Mouse (Mus musculus): ENCODE results near the gene Hdgf.
"Not testable (repeated sequence)": the region's sequence is repeated elsewhere in the genome, so short reads cannot be mapped to it uniquely, and the experiment has no call there.

The Hdgf gene

GRCm38 (mm10) chr3:87905880-87906485 is at the start of gene Hdgf:
Hdgf (plus strand) TSS chr3:87906321.
- in situ Hi-C loops (cut with MboI, MseI) = no loop called here

- in situ Hi-C loops (cut with MboI, MseI) = loop anchor here (5.0 kb wide), 2 partner anchors 40 to 85 kb away; no protein-coding TSS in a partner anchor
These were observed 48.5 kb upstream of the Hdgf start for GRCm38 (mm10) chr3:87857666-87858065.

GRCm38 (mm10) chr3:87859813-87860212 is 46.3 kb upstream of the Hdgf start:
- in situ Hi-C loops (cut with MboI, MseI) = loop anchor here (5.0 kb wide), 2 partner anchors 43 to 88 kb away; no protein-coding TSS in a partner anchor

- in situ Hi-C loops (cut with MboI, MseI) = not testable (repeated sequence)
These were observed 42.0 kb upstream of the Hdgf start for GRCm38 (mm10) chr3:87864111-87864510.

GRCm38 (mm10) chr3:87877730-87878129 is 28.4 kb upstream of the Hdgf start:
- in situ Hi-C loops (cut with MboI, MseI) = no loop called here

- in situ Hi-C loops (cut with MboI, MseI) = no loop called here
These were observed 21.8 kb upstream of the Hdgf start for GRCm38 (mm10) chr3:87884291-87884690.

GRCm38 (mm10) chr3:87884708-87885251 is 21.3 kb upstream of the Hdgf start:
- in situ Hi-C loops (cut with MboI, MseI) = no loop called here

- in situ Hi-C loops (cut with MboI, MseI) = no loop called here
These were observed 20.7 kb upstream of the Hdgf start, which contains the start of gene Prcc for GRCm38 (mm10) chr3:87885281-87886003. Prcc (minus strand) TSS chr3:87885608.

GRCm38 (mm10) chr3:87886004-87886365 is 20.1 kb upstream of the Hdgf start:
- in situ Hi-C loops (cut with MboI, MseI) = no loop called here

- in situ Hi-C loops (cut with MboI, MseI) = no loop called here
These were observed 19.7 kb upstream of the Hdgf start for GRCm38 (mm10) chr3:87886416-87886815.

- in situ Hi-C loops (cut with MboI, MseI) = not testable (repeated sequence)
These were observed 18.7 kb upstream of the Hdgf start for GRCm38 (mm10) chr3:87887400-87887799.

- in situ Hi-C loops (cut with MboI, MseI) = no loop called here
These were observed 14.6 kb upstream of the Hdgf start for GRCm38 (mm10) chr3:87891481-87891880.

- in situ Hi-C loops (cut with MboI, MseI) = no loop called here
These were observed 12.7 kb upstream of the Hdgf start for GRCm38 (mm10) chr3:87893367-87893905.

- in situ Hi-C loops (cut with MboI, MseI) = no loop called here
These were observed 6.9 kb upstream of the Hdgf start for GRCm38 (mm10) chr3:87899266-87899665.

GRCm38 (mm10) chr3:87899776-87900175 is 6.3 kb upstream of the Hdgf start:
- in situ Hi-C loops (cut with MboI, MseI) = no loop called here

- in situ Hi-C loops (cut with MboI, MseI) = no loop called here
These were observed 5.0 kb upstream of the Hdgf start for GRCm38 (mm10) chr3:87901036-87901624.

- in situ Hi-C loops (cut with MboI, MseI) = not testable (repeated sequence)
These were observed 4.2 kb upstream of the Hdgf start for GRCm38 (mm10) chr3:87901959-87902358.

GRCm38 (mm10) chr3:87903821-87904220 is 2.3 kb upstream of the Hdgf start:
- in situ Hi-C loops (cut with MboI, MseI) = no loop called here

GRCm38 (mm10) chr3:87906601-87906980 is 470 bp downstream of the Hdgf start:
- in situ Hi-C loops (cut with MboI, MseI) = no loop called here

GRCm38 (mm10) chr3:87906981-87907857 is 1.1 kb downstream of the Hdgf start:
- in situ Hi-C loops (cut with MboI, MseI) = no loop called here

GRCm38 (mm10) chr3:87907906-87908305 is 1.8 kb downstream of the Hdgf start:
- in situ Hi-C loops (cut with MboI, MseI) = no loop called here

Measured in regulatory T cell (primary cell).